Mouse (Mus musculus) forebrain, embryonic 16.5 days (tissue): Measurements from ENCODE around the gene Slc25a43. TPM values are rescaled to one million over a fixed set of nuclear protein-coding genes. Genes with fewer than 3 reads are reported as not detected.
"Not testable (repeated sequence)": the region's sequence is repeated elsewhere in the genome, so short reads cannot be mapped to it uniquely, and the experiment has no call there.

Experiments
- ATAC-seq: fragments of 200-750 bp; cut with Nextera tagmentation; 2 replicates; pipeline ENCODE4 v1.8.0; 2017; ENCODE audit warnings: mild to moderate bottlenecking, moderate library complexity
- H3K27ac ChIP-seq: fragments of 300-500 bp; sonication (generic); 2 replicates; pipeline ENCODE4 v1.5.1; 2014; ENCODE audit warnings: low read length, control low read depth
- H3K27me3 ChIP-seq: fragments of 300-500 bp; sonication (generic); replicated peaks from 2 replicates; pipeline ENCODE4 v1.6.1; 2014; ENCODE audit warnings: low read length; ENCODE audit not compliant: control insufficient read depth, insufficient read depth
- H3K36me3 ChIP-seq: fragments of 300-500 bp; sonication (generic); 2 replicates; pipeline ENCODE4 v1.6.1; 2014; ENCODE audit not compliant: control insufficient read depth, insufficient read depth
- H3K4me1 ChIP-seq: fragments of 300-500 bp; sonication (generic); replicated peaks from 2 replicates; pipeline ENCODE4 v1.6.1; 2014; ENCODE audit warnings: low read length; ENCODE audit not compliant: control insufficient read depth, insufficient read depth
- H3K4me2 ChIP-seq: fragments of 300-500 bp; sonication (generic); 2 replicates; pipeline ENCODE4 v1.6.1; 2014; ENCODE audit warnings: mild to moderate bottlenecking, low read length, control low read depth
- H3K4me3 ChIP-seq: fragments of 300-500 bp; sonication (generic); replicated peaks from 2 replicates; pipeline ENCODE4 v1.5.1; 2014; ENCODE audit warnings: mild to moderate bottlenecking, low read length, control low read depth
- H3K9ac ChIP-seq: fragments of 300-500 bp; sonication (generic); replicated peaks from 2 replicates; pipeline ENCODE4 v1.6.1; 2014; ENCODE audit warnings: low read depth, low read length, control low read depth
- H3K9me3 ChIP-seq: fragments of 300-500 bp; sonication (generic); 2 replicates; pipeline ENCODE4 v1.6.1; 2016; ENCODE audit warnings: low read length; ENCODE audit not compliant: control insufficient read depth
- WGBS: fragments of 180-500 bp; shearing (Covaris S2); extraction: QIAGEN DNeasy Blood & Tissue Kit; methylation state at CpG from one replicate; pipeline ENCODE4 v1.1.7; 2014; 5-methylcytosine and 5-hydroxymethylcytosine counted together
- polyA plus RNA-seq: library from polyadenylated mRNA; unstranded; fragments of >200 nt; fragmentation: Nextera tagmentation; extraction: Ambion mirVana; gene quantifications from 2 replicates; pipeline ENCODE4 v1.2.1, GENCODE M21; 2015

Gene Slc25a43
- polyA plus RNA-seq, 1 experiment from 2014 or later = 0.70 TPM

DNA sequence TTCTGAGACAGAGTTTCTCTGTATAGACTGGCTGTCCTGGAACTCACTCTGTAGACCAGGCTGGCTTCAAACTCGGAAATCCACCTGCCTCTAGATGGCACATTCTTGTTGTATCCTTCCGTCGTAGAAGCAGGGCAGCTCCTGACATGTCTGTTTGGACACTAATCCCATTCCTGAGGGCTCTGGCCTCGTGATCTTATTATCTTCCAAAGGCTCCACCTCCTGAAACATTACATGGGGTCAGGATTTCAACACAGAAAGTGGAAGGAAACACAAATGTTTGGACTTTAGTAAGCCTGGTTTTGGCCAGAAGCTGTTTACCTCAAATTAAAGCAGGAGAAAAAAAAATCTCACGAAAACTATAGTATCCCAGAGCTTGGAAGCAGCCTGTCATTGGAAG, 23.9 kb downstream of the Slc25a43 start:
- Histone ChIP-seq H3K9ac (no peak overlapping the region), H3K4me1 (0 out of 2 replicates have a peak, but pooled peaks cover 3% of the 10 kb centered on the region), H3K36me3 (no peaks in the 10 kb centered on the region), H3K4me2 (no peak overlapping the region), H3K4me3 (no peak overlapping the region), H3K27ac (no peak overlapping the region), H3K9me3 (no peaks in the 10 kb centered on the region), H3K27me3 (no peaks in the 10 kb centered on the region)
- no peak for ATAC-seq
- WGBS = 43% methylated on average over 5 of the region's 5 CpGs

DNA sequence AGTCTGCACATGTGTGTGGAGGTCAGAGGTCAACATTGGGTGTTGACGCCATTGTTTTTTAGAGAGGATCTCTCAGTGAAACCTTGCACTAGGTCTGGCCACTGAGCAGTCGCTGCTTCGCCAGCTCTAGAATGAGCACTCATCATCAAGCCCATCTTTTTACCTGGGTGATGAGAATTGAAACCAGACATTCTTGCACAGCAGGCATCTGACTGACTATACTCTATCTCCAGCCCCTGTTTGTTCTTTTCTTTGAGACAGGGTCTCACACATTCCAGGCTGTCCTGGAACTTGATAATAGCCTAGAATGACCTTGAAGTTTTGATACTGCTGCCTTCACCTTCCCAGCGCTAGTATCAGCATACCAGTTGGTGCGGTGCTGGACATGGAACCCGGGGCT, 29.1 kb downstream of the Slc25a43 start:
- Histone ChIP-seq H3K4me2 (no peak overlapping the region), H3K36me3 (no peaks in the 10 kb centered on the region), H3K4me1 (no peaks in the 10 kb centered on the region), H3K27me3 (no peaks in the 10 kb centered on the region), H3K27ac (no peak overlapping the region), H3K4me3 (no peak overlapping the region), H3K9ac (no peak overlapping the region), H3K9me3 (no peaks in the 10 kb centered on the region)
- ATAC-seq = no peak
- 84% methylated on average over 6 of the region's 6 CpGs for WGBS

GRCm38 (mm10) chrX:36775520-36775919, 32.1 kb downstream of the Slc25a43 start:
- Histone ChIP-seq H3K4me1 (no peaks in the 10 kb centered on the region), H3K27me3 (no peaks in the 10 kb centered on the region), H3K4me3 (no peak overlapping the region), H3K9ac (no peak overlapping the region), H3K4me2 (no peak overlapping the region), H3K27ac (no peak overlapping the region), H3K9me3 (no peaks in the 10 kb centered on the region), H3K36me3 (no peaks in the 10 kb centered on the region)
- WGBS = 89% methylated on average over 5 of the region's 5 CpGs
- no peak for ATAC-seq

DNA sequence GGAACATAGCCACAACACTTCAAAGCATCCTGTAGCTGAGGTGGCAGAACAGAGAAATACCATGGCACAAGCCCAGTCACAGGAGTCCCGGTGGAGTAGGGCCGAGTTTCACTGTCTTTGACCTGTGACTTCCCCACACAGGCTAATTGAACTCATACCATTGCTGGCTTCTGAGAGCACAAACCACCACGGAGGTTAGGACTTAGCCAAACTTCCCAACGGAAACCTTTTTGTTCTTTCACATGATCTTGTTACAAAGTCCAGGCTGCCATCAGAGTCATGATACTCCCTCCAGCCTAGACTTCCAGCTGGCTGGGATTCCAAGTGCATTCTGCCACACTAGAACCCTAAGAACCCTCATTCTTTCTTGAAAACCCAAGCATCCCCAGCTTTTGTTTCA, 34.2 kb downstream of the Slc25a43 start:
- Histone ChIP-seq H3K9ac (no peak overlapping the region), H3K4me3 (no peak overlapping the region), H3K27ac (no peak overlapping the region), H3K27me3 (no peaks in the 10 kb centered on the region), H3K36me3 (no peaks in the 10 kb centered on the region), H3K4me1 (no peaks in the 10 kb centered on the region), H3K9me3 (no peaks in the 10 kb centered on the region), H3K4me2 (no peak overlapping the region)
- no peak for ATAC-seq
- WGBS = 80% methylated on average over 4 of the region's 4 CpGs

DNA sequence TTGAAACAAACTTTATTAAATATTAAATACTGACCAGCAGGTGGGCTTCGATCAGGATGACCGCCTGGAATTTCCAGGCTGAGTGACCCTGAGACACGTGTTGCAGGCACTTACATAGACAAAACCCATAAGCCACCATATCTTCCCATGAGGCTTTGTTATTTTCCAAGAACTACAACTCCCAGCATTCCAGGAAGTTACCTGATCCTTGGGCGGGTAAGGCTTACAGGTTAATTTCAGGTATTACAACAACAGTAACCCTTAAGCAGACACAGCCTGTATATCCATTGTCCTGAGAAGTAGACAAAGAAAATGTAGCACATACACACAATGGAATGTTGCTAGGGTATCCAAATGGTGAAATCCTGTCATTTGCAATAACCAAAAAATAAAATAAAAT, 45.9 kb downstream of the Slc25a43 start:
- no peak overlapping the region for H3K9ac ChIP-seq
- no peaks in the 10 kb centered on the region for H3K4me1 ChIP-seq
- H3K36me3 ChIP-seq = no peaks in the 10 kb centered on the region
- ATAC-seq = no peak
- H3K9me3 ChIP-seq = no peaks in the 10 kb centered on the region
- no peaks in the 10 kb centered on the region for H3K27me3 ChIP-seq
- no peak overlapping the region for H3K4me2 ChIP-seq
- WGBS = 61% methylated on average over 4 of the region's 4 CpGs
- no peak overlapping the region for H3K4me3 ChIP-seq
- H3K27ac ChIP-seq = no peak overlapping the region

GRCm38 (mm10) chrX:36794571-36794970, 51.1 kb downstream of the Slc25a43 start:
- no peak for ATAC-seq
- no peaks in the 10 kb centered on the region for H3K27me3 ChIP-seq
- 63% methylated on average over 5 of the region's 5 CpGs for WGBS
- H3K9me3 ChIP-seq = no peaks in the 10 kb centered on the region
- no peak overlapping the region for H3K9ac ChIP-seq
- H3K27ac ChIP-seq = no peak overlapping the region
- no peak overlapping the region for H3K4me3 ChIP-seq
- no peak overlapping the region for H3K4me2 ChIP-seq
- 0 out of 2 replicates have a peak, but pooled peaks cover 2% of the 10 kb centered on the region for H3K36me3 ChIP-seq
- no peaks in the 10 kb centered on the region for H3K4me1 ChIP-seq

- 0 out of 2 replicates have a peak, but pooled peaks cover 2% of the 10 kb centered on the region for H3K36me3 ChIP-seq
- H3K9me3 ChIP-seq = no peaks in the 10 kb centered on the region
- peak within 1 kb of the TSS; percentile 62 for H3K9ac ChIP-seq
- WGBS = 15% methylated on average over 41 of the region's 41 CpGs
- H3K27me3 ChIP-seq = no peaks in the 10 kb centered on the region
- no peaks in the 10 kb centered on the region for H3K4me1 ChIP-seq
- H3K27ac ChIP-seq = peak within 1 kb of the TSS; percentile 62
- H3K4me2 ChIP-seq = peak within 1 kb of the TSS; percentile 51
- peak; percentile 96 for ATAC-seq
- H3K4me3 ChIP-seq = peak within 1 kb of the TSS; percentile 59
Measured at GRCm38 (mm10) chrX:36795424-36796162, 52.1 kb downstream of the Slc25a43 start, which contains the start of gene Slc25a5. TSS of gene Slc25a5 (plus strand) at chrX:36795651.

- 11% methylated on average over 27 of the region's 41 CpGs for WGBS
- Histone ChIP-seq H3K4me3 (peak overlapping the region; percentile 59), H3K9me3 (no peaks in the 10 kb centered on the region), H3K9ac (peak overlapping the region; percentile 62), H3K27ac (peak overlapping the region; percentile 62), H3K4me2 (peak overlapping the region; percentile 51), H3K36me3 (0 out of 2 replicates have a peak, but pooled peaks cover 2% of the 10 kb centered on the region), H3K4me1 (no peaks in the 10 kb centered on the region), H3K27me3 (no peaks in the 10 kb centered on the region)
- ATAC-seq = peak; percentile 79
Measured at GRCm38 (mm10) chrX:36796163-36796581, 52.7 kb downstream of the Slc25a43 start.

DNA sequence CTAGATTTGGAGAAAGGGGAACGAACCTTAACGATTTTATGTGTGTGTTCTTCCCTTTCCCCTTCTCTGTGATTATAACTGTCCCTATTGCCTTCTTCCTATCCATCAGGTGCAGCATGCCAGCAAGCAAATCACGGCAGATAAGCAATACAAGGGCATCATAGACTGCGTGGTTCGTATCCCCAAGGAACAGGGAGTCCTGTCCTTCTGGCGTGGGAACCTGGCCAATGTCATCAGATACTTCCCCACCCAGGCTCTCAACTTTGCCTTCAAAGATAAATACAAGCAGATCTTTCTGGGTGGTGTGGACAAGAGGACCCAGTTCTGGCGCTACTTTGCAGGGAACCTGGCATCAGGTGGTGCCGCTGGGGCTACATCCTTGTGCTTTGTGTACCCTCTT, 53.3 kb downstream of the Slc25a43 start:
- not testable (repeated sequence) for H3K36me3 ChIP-seq, H3K27ac ChIP-seq, H3K4me1 ChIP-seq, H3K27me3 ChIP-seq, H3K9me3 ChIP-seq, ATAC-seq
- peak overlapping the region; percentile 59 for H3K4me3 ChIP-seq
- H3K9ac ChIP-seq = peak overlapping the region; percentile 39; the same call in 1 of the 2 replicates
- peak overlapping the region; percentile 51 for H3K4me2 ChIP-seq
- WGBS = 70% methylated on average over 8 of the region's 8 CpGs
